Mouse (Mus musculus): ENCODE data around the gene Uchl1. TPM values are rescaled to one million over a fixed set of nuclear protein-coding genes. Genes with fewer than 3 reads are reported as not detected.

Gene Uchl1
- total RNA-seq, 2 experiments from 2014 or later: 7.4 to 8.2 TPM

DNA sequence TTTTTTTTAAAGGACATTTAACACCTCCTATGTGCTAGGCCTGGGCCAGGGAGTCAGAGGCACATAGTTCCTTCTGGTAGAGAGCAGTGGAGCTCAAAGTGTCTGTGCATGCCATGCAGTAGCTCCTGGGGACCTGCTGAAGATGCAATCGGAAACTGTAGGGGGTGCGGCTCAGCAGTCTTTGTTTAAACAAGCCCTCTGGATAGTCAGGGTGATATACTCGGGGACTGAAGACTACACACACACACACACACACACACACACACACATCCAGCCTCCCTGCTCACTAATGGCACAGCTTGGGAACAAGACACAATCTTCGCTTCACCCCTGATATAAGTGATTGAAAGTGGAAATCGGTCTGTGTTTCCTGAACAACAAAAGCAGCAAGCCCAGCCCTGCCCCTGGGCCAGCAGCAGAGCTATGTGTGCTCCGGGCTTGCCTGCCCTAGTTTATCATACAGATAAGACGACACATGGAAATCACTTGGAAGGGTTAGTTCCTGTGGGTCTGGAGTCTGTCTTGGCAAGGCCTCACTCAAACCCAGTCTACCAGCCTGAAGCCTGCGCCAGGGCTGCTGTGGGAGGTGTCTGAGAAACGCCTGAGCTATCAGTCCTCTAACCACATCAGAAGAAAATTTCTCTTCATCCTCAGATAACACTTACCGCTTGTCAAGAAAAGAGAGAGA, 27.6 kb downstream of the Uchl1 start:
- DNase-seq (ENCODE audit: low spot score): no peak
- intact Hi-C loops (cut with DNase I): no loop called here

- DNase-seq (ENCODE audit: low spot score): no peak
- intact Hi-C loops (cut with DNase I): no loop called here
These were observed 32.0 kb downstream of the Uchl1 start for GRCm38 (mm10) chr5:66707859-66708258.

DNA sequence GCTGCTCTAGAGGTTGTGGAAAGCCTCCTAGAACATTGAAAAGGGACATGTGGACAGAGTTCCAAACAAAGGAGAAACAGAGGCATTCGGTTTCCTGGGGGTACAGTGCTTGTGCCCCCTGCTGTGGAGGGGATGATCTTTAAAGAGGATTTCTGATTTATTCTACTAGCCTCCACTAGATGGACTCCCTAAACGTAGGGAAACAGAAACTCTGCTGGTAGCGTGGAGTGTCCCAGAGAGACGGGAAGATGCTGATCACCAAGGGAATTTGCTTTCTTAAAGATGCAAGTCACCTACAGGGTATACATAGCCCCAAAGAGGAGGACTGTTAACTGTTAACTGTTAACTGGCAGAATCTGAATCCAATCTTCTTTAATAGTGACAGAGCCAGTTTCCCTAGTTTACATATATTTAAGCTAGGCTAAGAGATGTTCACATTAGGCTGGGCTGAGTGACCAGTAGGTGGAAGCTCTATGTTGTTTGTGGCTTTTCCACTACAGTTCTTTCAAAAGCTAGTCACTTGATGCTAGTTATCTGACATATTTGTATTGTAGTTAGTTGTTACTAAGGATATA, 34.6 kb downstream of the Uchl1 start:
- intact Hi-C loops (cut with DNase I): loop anchor here (2.0 to 5.0 kb wide), 4 partner anchors 36 to 286 kb away; no protein-coding TSS in a partner anchor
- no peak for DNase-seq (ENCODE audit: low spot score)

GRCm38 (mm10) chr5:66712801-66713200, 36.9 kb downstream of the Uchl1 start:
- intact Hi-C loops (cut with DNase I): loop anchor here (5.0 kb wide), 2 partner anchors 140 to 204 kb away; no protein-coding TSS in a partner anchor
- DNase-seq (ENCODE audit: low spot score): peak; percentile 7

GRCm38 (mm10) chr5:66715498-66715931, 39.6 kb downstream of the Uchl1 start:
- no peak for DNase-seq (ENCODE audit: low spot score)
- intact Hi-C loops (cut with DNase I): no loop called here

GRCm38 (mm10) chr5:66717931-66718330, 42.0 kb downstream of the Uchl1 start:
- DNase-seq (ENCODE audit: low spot score): no peak
- intact Hi-C loops (cut with DNase I): no loop called here

- DNase-seq (ENCODE audit: low spot score): no peak
- intact Hi-C loops (cut with DNase I): no loop called here
These were observed 42.5 kb downstream of the Uchl1 start for GRCm38 (mm10) chr5:66718413-66718812.

GRCm38 (mm10) chr5:66718880-66719279, 43.0 kb downstream of the Uchl1 start:
- DNase-seq (ENCODE audit: low spot score): no peak
- intact Hi-C loops (cut with DNase I): no loop called here

DNA sequence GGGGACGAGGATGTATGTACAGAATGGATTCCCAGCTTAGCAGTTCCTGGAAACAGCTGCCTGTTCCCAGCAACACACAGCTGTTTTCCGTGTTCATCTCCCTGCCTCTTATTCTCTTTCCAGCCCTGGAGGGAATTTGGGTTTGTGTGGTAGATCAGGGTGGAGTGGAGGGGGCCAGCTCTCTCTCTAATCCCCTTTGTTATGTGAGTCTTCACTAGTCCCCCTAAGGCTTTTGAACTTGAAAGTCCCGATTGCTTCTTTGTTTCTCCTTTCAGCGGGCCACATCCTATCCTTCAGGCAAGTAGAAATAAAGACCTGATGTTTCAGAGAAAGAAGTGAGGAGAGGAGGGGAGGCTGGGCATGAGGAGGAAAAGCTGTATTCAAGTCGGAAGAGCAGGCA, 45.0 kb downstream of the Uchl1 start:
- DNase-seq (ENCODE audit: low spot score): no peak
- intact Hi-C loops (cut with DNase I): no loop called here

DNA sequence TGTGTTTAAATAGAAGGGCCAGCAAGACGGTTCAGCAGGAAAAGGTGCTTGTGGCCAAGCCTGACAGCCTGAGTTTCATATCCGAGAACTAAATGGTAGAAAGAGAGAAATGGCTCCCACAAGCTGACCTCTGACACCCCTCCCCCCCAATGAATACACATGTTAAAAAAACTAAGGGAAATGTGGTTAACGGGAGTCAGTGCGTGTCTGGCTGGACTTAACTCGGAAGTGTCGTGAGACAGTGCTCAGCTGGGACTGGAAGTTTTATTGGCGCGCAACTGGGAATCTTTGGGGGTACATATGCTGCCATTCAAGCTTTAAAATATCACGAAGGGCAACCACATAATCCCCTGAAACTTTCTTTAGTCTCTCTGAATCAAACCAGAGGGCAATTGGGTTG, 46.7 kb downstream of the Uchl1 start:
- no peak for DNase-seq (ENCODE audit: low spot score)
- intact Hi-C loops (cut with DNase I): no loop called here

GRCm38 (mm10) chr5:66723037-66723436, 47.1 kb downstream of the Uchl1 start:
- intact Hi-C loops (cut with DNase I): no loop called here
- DNase-seq (ENCODE audit: low spot score): no peak

- intact Hi-C loops (cut with DNase I): no loop called here
- no peak for DNase-seq (ENCODE audit: low spot score)
These were observed 47.7 kb downstream of the Uchl1 start for GRCm38 (mm10) chr5:66723626-66724025.

DNA sequence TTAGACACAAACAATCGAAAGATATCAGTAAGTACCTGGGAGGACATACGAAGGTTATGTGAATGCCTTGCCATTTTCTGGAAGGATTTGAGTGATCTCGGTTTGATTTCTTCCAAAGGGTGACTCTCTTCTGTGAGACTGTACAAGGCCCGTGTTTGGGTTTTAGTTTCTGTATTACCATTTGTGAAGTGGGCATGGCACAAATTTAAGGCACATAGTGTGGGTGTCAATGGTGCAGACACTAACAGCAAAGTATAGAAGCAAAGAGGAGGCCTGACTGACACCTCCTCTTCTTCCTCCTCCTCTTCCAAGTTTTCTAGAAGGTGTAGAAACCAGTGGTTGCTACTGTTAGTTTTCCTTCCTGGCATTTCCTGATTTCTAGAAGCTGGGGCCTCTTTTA, 53.4 kb downstream of the Uchl1 start:
- intact Hi-C loops (cut with DNase I): no loop called here

DNA sequence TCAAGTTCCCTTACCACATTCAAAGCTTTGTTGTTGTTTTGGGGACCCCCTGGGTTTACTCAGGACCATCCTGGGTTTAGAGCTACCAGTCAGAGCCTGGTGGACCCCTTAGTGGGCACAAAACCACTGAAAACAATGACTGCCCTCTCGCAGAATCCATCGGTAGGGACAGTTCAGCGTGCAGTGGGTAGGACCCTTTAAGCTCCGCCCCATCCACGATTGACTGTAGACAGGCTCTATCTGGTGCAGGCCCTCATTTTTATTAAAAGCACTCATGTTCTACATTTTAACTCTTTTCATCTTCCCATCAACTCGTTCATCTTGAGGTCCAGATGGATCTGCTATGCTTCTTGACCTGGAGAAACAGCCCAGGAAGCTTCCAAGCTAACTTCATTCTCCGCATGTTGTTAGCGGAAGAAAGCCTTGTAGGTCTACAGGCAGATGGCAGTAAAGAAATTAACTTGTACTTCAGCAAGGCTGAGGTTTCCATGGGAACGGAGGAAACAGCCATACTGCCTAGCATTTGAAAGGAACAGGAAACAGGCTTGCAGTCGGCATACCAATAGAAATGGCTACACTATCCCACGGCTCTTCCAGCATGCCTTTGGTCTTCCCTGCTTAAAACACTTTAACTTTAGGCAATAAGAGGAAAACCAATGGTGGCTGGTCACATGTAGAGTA, 54.9 kb downstream of the Uchl1 start:
- no peak for DNase-seq (ENCODE audit: low spot score)
- intact Hi-C loops (cut with DNase I): no loop called here

More for the DNA sequence above, 53.4 kb downstream of the Uchl1 start:
- no peak for DNase-seq (ENCODE audit: low spot score)

- intact Hi-C loops (cut with DNase I): no loop called here
- no peak for DNase-seq (ENCODE audit: low spot score)
These were observed 55.4 kb downstream of the Uchl1 start for GRCm38 (mm10) chr5:66731302-66731697.

DNA sequence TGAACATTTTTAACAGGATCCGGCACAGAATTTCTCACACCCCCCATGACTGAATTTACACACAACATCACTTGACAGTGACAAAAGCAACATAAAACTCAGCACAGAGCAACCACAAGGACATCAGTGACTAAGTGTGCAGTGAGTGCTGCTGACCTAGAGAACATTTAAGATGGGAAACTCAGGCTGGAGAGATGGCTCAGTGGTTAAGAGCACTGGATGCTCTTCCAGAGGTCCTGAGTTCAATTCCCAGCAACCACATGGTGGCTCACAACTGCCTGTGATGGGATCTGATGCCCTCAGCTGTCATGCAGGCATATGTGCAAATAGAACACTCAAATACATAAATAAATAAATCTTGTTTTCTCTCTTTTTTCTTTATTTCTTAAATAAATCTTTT, 57.7 kb downstream of the Uchl1 start:
- DNase-seq (ENCODE audit: low spot score): no peak
- intact Hi-C loops (cut with DNase I): no loop called here

Other genes with a start within 250 kb of the Uchl1 start
- 10 to 100 TPM; 40.2 to 46.7 TPM for gene Apbb2, start 57.3 kb upstream of the Uchl1 start, total RNA-seq (2021)
- gene Limch1, start 69.7 kb downstream of the Uchl1 start, total RNA-seq (2021): 100 to 1,000 TPM; 210 to 274 TPM